Mouse (Mus musculus): ENCODE data around the gene Pxdc1. TPM values are rescaled to one million over a fixed set of nuclear protein-coding genes. Genes with fewer than 3 reads are reported as not detected.

The Pxdc1 gene
- polyA plus RNA-seq (2015; fragmentation: Nextera tagmentation; extraction: Ambion mirVana), result 14.6 and 21.4 TPM in 2 replicates

DNA sequence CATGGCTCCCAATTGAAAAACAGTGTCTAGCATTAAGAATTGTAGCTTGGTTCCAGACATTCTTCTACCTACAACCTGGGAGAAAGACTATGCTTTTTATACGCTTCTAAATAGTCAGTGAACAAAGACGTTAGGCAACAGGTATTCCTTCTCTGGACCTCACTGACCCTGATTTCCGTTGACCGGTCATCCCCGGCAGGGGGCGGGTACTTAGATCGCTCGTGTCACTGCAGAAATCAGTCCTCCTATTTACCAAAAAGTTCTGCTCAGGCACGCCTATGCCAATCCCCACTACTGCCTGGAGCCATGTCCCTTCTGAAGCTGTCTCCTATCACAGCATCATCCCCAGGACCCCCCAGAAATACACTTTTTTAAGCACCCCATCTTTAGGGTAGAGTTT, at the start of gene Pxdc1:
Pxdc1 (minus strand) TSS at position 96 of the 400 bp plus-strand sequence.
- ATAC-seq (ENCODE audit: extremely low read depth, insufficient number of reproducible peaks, low FRiP score, low TSS enrichment), result no peak
- Histone ChIP-seq H3K4me2 (peak within 1 kb of the TSS; percentile 95), H3K9me3 (no peaks in the 10 kb centered on the region), H3K36me3 (no peaks in the 10 kb centered on the region), H3K4me1 (peaks cover 41% of the 10 kb centered on the region), H3K27ac (replicated peaks) (peak within 1 kb of the TSS; percentile 85), H3K9ac (peak within 1 kb of the TSS; percentile 90), H3K27me3 (replicated peaks) (peaks cover 20% of the 10 kb centered on the region; the same call in 1 of the 2 replicates), H3K4me3 (peak within 1 kb of the TSS; percentile 83)
- 4% methylated on average over 9 of the region's 9 CpGs for WGBS

DNA sequence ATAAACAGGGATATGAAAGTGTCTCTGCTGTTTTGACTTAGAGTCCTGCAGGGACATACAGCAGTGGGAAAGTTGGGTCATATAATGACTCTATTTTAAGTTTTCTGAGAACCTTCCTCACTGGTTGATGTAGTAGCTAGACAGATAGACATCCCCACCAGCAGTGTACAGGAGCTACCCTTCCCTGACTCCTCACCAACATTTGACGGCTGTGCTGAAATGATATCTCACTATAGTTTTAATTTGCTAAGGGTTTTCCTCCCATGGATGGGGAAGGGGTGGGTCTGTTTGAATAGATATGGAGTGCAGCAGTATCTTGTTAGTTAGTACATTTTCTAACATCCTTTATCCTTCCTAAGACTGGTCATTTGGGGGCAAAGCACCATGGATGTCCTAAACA, 47.3 kb upstream of the Pxdc1 start:
- H3K27me3 ChIP-seq (replicated peaks), result no peaks in the 10 kb centered on the region
- 79% methylated on average over 1 of the region's 1 CpGs for WGBS
- peaks cover 8% of the 10 kb centered on the region for H3K4me1 ChIP-seq
- ATAC-seq (ENCODE audit: extremely low read depth, insufficient number of reproducible peaks, low FRiP score, low TSS enrichment), result no peak
- H3K9me3 ChIP-seq, result no peaks in the 10 kb centered on the region
- H3K4me2 ChIP-seq, result no peak overlapping the region
- H3K9ac ChIP-seq, result no peak overlapping the region
- no peaks in the 10 kb centered on the region for H3K36me3 ChIP-seq
- no peak overlapping the region for H3K4me3 ChIP-seq
- no peak overlapping the region for H3K27ac ChIP-seq (replicated peaks)

DNA sequence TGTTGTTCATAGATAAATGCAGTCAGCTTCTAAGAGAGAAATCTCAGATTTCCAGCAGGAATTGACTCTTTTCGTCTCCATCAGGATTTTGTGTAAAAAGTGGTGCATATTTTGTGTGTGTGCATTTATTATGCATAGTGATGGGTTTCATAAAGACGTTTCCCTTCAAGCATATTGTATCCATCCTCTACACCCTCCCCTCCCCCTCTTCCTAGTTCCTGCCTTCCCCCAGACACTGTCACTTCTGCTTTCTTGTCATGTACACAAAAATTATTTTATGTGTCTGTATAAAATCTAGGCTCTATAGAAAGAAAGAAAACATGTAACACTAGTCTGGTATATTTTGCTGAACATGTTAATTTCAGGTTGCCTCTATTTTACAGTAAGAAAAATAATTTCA, 46.8 kb upstream of the Pxdc1 start:
- Histone ChIP-seq H3K36me3 (no peaks in the 10 kb centered on the region), H3K27ac (replicated peaks) (no peak overlapping the region), H3K27me3 (replicated peaks) (no peaks in the 10 kb centered on the region), H3K9me3 (no peaks in the 10 kb centered on the region), H3K4me3 (no peak overlapping the region), H3K4me2 (no peak overlapping the region), H3K9ac (no peak overlapping the region), H3K4me1 (peaks cover 8% of the 10 kb centered on the region)
- WGBS, result 65% methylated on average over 2 of the region's 2 CpGs
- ATAC-seq (ENCODE audit: extremely low read depth, insufficient number of reproducible peaks, low FRiP score, low TSS enrichment), result no peak

DNA sequence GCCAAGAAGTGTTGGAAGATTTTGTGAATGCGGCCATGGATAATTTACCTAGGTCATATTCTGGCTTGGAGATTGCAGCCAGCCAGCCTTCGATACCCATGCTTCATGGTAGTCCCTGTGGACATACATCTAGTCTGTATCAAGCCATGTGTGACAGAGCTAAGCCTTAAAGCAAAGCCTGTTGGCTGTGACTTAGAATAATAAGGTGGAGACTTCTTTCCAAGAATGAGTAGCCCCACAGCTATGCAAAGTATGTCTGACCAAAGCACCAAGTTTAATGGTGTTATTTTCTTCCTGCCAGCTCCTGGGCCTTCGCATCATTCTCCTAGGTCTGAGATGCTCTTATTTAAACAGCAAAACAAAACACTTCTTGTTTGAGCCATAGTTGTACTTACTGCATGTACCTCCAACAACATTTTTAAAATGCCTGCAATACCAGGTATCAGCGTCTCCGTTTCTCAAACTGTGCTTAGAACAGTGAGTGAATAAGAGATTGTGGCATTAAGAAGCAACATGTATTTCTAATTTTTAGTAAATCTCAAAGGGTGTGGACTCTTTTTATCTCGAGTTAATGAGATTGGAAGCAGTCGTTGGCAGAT, 43.5 kb upstream of the Pxdc1 start:
- no peak for ATAC-seq (ENCODE audit: extremely low read depth, insufficient number of reproducible peaks, low FRiP score, low TSS enrichment)
- H3K4me2 ChIP-seq, result no peak overlapping the region
- H3K27me3 ChIP-seq (replicated peaks), result no peaks in the 10 kb centered on the region
- H3K36me3 ChIP-seq, result no peaks in the 10 kb centered on the region
- 59% methylated on average over 7 of the region's 7 CpGs for WGBS
- H3K4me1 ChIP-seq, result peaks cover 8% of the 10 kb centered on the region
- H3K27ac ChIP-seq (replicated peaks), result no peak overlapping the region
- H3K4me3 ChIP-seq, result no peak overlapping the region
- no peaks in the 10 kb centered on the region for H3K9me3 ChIP-seq
- H3K9ac ChIP-seq, result no peak overlapping the region

DNA sequence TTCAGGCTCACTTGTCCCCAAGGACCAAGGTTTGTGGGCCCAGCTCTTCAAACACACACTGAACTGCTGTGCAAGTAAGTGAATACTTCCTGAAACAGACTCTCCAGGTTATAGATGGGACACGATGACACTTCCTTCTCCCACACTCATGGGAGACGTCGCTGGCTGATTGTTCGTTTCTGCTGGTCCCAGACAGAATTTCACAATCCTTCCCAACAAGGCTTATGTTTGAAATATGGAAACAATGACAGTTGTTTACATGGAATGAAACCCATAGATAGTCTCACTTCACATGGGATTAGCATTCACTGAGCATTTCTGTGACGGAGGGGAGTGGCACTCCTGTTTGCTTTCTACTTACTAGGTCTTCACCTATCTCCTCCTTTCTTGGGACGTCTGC, 39.8 kb upstream of the Pxdc1 start:
- Histone ChIP-seq H3K36me3 (no peaks in the 10 kb centered on the region), H3K4me3 (no peak overlapping the region), H3K9me3 (no peaks in the 10 kb centered on the region), H3K27me3 (replicated peaks) (no peaks in the 10 kb centered on the region), H3K4me2 (no peak overlapping the region), H3K9ac (no peak overlapping the region), H3K4me1 (peaks cover 13% of the 10 kb centered on the region), H3K27ac (replicated peaks) (no peak overlapping the region)
- WGBS, result 68% methylated on average over 6 of the region's 6 CpGs
- no peak for ATAC-seq (ENCODE audit: extremely low read depth, insufficient number of reproducible peaks, low FRiP score, low TSS enrichment)

DNA sequence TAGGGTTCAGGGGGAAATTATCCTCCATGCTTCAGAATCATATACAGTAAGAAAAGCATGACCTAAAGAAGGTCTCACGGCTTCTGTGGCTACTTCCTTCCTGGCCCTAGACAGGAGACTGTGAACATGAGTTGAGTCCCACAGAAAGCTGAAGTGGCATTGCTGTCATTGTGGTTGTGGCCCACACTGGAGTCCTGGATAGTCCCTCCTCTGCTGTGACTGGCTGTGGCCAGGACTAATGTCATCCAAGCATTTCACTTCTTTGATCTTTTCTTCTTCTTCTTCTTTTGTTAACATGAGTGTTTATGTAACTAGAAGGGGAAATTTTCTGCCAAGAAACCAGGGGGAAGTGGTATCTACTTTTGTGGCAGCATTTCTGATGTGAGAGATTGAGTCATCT, 37.8 kb upstream of the Pxdc1 start:
- no peak overlapping the region for H3K9ac ChIP-seq

DNA sequence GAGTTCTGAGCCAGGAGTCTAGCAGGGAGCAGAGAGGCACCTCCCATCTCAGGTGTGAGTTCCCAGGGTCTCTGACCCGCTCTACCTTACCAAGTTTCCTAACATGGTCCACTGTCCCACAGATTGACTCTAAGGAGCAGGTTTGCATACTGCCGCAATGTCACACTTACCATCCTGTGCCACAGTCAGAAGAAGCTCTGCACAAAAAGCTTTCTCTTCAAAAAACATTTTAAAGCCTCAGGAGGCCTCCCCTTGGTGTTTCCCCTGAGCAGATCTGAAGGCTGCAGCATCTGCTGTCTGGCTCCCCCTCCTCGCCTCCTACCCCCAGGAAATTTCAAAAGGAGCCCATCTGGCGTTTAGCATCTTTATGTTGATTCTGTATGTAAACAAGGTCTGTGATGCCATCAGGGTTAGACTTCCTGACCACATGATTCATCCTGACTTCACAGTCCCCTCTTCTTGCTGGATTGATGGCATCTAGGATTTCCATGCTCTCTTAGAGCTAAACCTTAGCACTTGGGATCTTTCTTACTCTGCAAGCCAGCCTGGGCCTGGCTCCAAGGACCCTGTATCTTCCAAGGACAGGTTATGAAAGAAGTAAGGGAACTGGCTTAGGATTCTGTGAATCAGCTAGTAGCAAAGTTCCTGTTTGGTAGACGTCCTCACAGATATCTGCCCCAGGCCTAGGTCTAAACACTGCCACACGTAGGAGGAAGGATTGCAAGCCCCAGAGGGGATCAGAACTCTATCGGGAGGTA, 31.9 kb upstream of the Pxdc1 start:
- H3K4me1 ChIP-seq, result peaks cover 26% of the 10 kb centered on the region
- WGBS, result 69% methylated on average over 7 of the region's 7 CpGs
- no peak overlapping the region for H3K4me3 ChIP-seq
- H3K4me2 ChIP-seq, result no peak overlapping the region
- H3K27ac ChIP-seq (replicated peaks), result no peak overlapping the region
- ATAC-seq (ENCODE audit: extremely low read depth, insufficient number of reproducible peaks, low FRiP score, low TSS enrichment), result no peak
- H3K27me3 ChIP-seq (replicated peaks), result no peaks in the 10 kb centered on the region
- no peaks in the 10 kb centered on the region for H3K36me3 ChIP-seq
- H3K9me3 ChIP-seq, result no peaks in the 10 kb centered on the region
- H3K9ac ChIP-seq, result no peak overlapping the region

More for the DNA sequence above, 37.8 kb upstream of the Pxdc1 start:
- H3K4me2 ChIP-seq, result no peak overlapping the region
- H3K4me3 ChIP-seq, result no peak overlapping the region
- H3K27me3 ChIP-seq (replicated peaks), result no peaks in the 10 kb centered on the region
- ATAC-seq (ENCODE audit: extremely low read depth, insufficient number of reproducible peaks, low FRiP score, low TSS enrichment), result no peak
- H3K9me3 ChIP-seq, result no peaks in the 10 kb centered on the region
- H3K36me3 ChIP-seq, result no peaks in the 10 kb centered on the region
- H3K27ac ChIP-seq (replicated peaks), result no peak overlapping the region
- 70% methylated on average over 1 of the region's 1 CpGs for WGBS
- peaks cover 12% of the 10 kb centered on the region for H3K4me1 ChIP-seq

DNA sequence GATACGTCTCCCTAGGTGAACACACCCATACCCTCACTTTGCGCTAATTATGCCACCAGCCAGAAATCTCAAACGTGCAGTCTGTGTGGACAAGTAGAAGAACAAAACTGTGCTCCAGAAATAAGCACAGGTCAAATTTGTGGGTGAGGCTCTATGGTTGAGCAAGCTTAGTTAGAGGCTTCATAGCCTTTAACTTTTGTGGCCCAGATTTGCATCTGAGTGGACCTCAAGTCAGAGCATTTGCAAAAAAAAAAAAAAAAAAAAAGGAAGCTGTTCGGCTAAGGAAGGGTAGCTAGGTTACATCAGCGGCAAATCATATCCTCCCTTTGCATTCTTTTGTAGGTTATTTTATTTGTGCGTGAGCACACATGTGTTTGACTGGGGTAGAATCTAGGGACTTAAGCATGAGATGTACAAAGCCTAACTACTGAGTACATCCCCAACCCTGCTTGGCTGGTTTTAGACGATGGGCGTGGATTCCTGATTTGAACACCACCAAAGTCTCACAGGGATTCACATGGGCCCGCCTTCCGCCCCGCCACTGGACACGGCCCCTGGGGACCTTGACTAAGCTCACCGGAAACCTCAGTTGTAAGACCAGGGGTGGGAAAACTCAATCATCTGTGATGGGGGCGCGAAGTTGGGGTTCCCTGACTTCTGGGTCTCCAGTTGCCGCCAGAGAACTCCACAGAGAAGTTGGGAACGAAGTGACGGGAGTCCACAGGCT, 30.6 kb upstream of the Pxdc1 start:
- no peaks in the 10 kb centered on the region for H3K36me3 ChIP-seq
- H3K9ac ChIP-seq, result no peak overlapping the region
- no peak overlapping the region for H3K4me3 ChIP-seq
- H3K27me3 ChIP-seq (replicated peaks), result no peaks in the 10 kb centered on the region
- 80% methylated on average over 18 of the region's 18 CpGs for WGBS
- H3K27ac ChIP-seq (replicated peaks), result peak overlapping the region; percentile 26
- peaks cover 26% of the 10 kb centered on the region for H3K4me1 ChIP-seq
- H3K4me2 ChIP-seq, result peak overlapping the region; percentile 16; the same call in 1 of the 2 replicates
- ATAC-seq (ENCODE audit: extremely low read depth, insufficient number of reproducible peaks, low FRiP score, low TSS enrichment), result no peak
- H3K9me3 ChIP-seq, result no peaks in the 10 kb centered on the region

DNA sequence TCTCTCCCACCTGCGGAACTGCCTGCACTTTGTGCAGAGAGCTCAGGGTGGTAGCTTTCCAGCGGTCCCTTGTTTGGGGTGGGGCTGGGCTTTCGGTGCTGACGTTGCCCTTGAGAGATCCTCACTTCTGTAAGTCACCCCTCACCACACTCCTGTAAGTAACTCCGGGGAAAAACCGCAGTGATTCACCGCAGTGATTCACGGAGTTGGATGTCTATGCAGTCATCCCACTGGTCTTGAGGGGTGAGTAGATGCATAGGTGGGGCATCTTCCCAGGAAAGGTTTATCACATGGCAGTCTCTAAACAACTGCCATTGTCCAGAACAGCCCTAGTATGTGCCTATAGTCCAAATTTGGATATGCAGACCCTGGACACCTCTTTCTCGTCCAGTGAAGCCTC, 30.0 kb upstream of the Pxdc1 start:
- peak overlapping the region; percentile 16; the same call in 1 of the 2 replicates for H3K4me2 ChIP-seq
- H3K4me1 ChIP-seq, result peaks cover 22% of the 10 kb centered on the region
- H3K27me3 ChIP-seq (replicated peaks), result no peaks in the 10 kb centered on the region
- 62% methylated on average over 9 of the region's 9 CpGs for WGBS
- ATAC-seq (ENCODE audit: extremely low read depth, insufficient number of reproducible peaks, low FRiP score, low TSS enrichment), result no peak
- no peaks in the 10 kb centered on the region for H3K36me3 ChIP-seq
- no peaks in the 10 kb centered on the region for H3K9me3 ChIP-seq
- no peak overlapping the region for H3K9ac ChIP-seq
- no peak overlapping the region for H3K4me3 ChIP-seq
- H3K27ac ChIP-seq (replicated peaks), result peak overlapping the region; percentile 26

DNA sequence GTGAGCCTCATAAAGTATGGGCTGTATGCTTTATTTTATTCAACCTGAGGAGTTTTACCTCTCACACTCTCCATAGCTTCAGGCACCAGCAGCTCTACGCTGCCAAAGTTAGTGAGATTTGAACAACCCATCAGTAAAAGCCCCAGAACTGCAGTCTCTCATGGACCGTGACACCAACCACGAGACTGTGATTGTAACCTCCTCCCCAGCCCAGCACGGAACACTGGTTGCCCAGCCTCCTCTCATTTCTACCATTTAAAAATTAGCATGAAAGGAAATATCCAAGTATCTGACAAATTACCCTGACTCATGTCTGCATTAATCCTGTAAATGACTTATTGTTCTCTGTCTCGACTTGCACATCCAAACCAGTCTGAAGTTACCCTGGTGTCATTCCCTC, 23.2 kb upstream of the Pxdc1 start:
- no peak overlapping the region for H3K4me2 ChIP-seq
- peaks cover 9% of the 10 kb centered on the region for H3K4me1 ChIP-seq
- H3K4me3 ChIP-seq, result no peak overlapping the region
- no peak overlapping the region for H3K9ac ChIP-seq
- H3K9me3 ChIP-seq, result no peaks in the 10 kb centered on the region
- peak overlapping the region; percentile 20; the same call in 1 of the 2 replicates for H3K27ac ChIP-seq (replicated peaks)
- H3K36me3 ChIP-seq, result no peaks in the 10 kb centered on the region
- WGBS, result 74% methylated on average over 5 of the region's 5 CpGs
- no peaks in the 10 kb centered on the region for H3K27me3 ChIP-seq (replicated peaks)
- no peak for ATAC-seq (ENCODE audit: extremely low read depth, insufficient number of reproducible peaks, low FRiP score, low TSS enrichment)

DNA sequence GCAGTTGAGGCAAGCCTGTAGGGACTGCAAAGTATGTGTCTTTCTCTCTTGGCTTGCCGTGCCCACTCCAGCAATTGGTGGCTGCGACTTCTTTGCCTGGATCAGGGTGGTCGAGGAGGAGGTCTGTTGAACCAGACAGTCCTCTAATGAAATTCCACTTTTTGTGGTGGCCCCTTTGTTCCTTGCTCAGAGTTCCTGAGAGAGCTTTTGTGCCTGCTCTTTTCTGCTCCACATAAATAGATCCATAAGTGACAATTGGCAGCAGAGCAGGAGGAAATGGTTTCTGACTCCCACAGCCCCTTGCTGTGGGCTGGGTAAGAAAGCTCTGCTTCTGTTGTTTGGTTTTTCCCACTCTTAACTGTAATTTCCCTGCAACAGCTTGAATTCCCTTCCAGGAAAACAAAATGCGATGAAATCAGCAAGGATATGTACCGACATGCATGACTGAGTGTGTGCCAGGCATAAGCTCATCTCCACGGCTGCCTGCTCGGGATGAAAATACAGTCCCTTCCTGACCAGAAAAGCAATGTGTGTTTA, 22.6 kb upstream of the Pxdc1 start:
- WGBS, result 50% methylated on average over 7 of the region's 7 CpGs
- Histone ChIP-seq H3K4me2 (no peak overlapping the region), H3K4me3 (no peak overlapping the region), H3K27me3 (replicated peaks) (no peaks in the 10 kb centered on the region), H3K9ac (no peak overlapping the region), H3K4me1 (peaks cover 9% of the 10 kb centered on the region), H3K36me3 (no peaks in the 10 kb centered on the region), H3K27ac (replicated peaks) (peak overlapping the region; percentile 20; the same call in 1 of the 2 replicates), H3K9me3 (no peaks in the 10 kb centered on the region)
- no peak for ATAC-seq (ENCODE audit: extremely low read depth, insufficient number of reproducible peaks, low FRiP score, low TSS enrichment)

All from heart, embryonic 13.5 days (tissue).